Mouse (Mus musculus): ENCODE measurements around the gene Eepd1.

GRCm38 (mm10) chr9:25556008-25556407 is 74.7 kb downstream of the Eepd1 start:
- TF ChIP-seq CTCF (IDR thresholded peaks at IDR 0.05; ENCODE audit: low read depth) (no peak), EP300 (IDR thresholded peaks at IDR 0.05; ENCODE audit: low read depth) (no peak)
